Mouse (Mus musculus): ENCODE data around the gene Adamtsl2.

DNA sequence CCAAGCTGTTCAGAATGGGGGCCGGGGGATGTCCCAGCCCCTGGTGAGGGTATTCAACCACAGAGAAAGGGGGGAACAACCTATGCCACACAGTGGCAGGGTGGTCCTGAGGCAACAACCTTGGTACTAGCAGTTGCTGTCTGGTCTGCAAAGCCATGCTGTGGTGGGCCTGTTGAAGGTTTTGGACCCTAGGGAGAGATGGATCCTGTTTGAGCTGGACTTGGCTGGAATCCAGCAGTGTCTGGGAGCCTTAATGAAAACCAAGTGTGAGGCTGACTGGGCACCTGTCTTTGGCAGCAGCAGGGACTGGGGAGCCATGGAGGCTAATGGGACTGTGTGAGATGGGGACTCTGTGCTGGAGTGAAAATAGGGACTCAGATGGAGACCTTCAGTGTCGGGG, 470 bp downstream of the Adamtsl2 start:
- TF ChIP-seq ZC3H11A (IDR thresholded peaks at IDR 0.05; ENCODE audit: borderline replicate concordance, low read depth, low read length) (no peak), HCFC1 (IDR thresholded peaks at IDR 0.05; ENCODE audit: borderline replicate concordance, insufficient read depth, low read length) (no peak), ZNF384 (IDR thresholded peaks at IDR 0.05; ENCODE audit: low read depth, low read length) (no peak), MAFK (IDR thresholded peaks at IDR 0.05; ENCODE audit: insufficient read depth, low read depth, low read length) (no peak), CHD2 (IDR thresholded peaks at IDR 0.05; ENCODE audit: low read depth, low read length) (no peak)
